Mouse (Mus musculus) embryonic facial prominence, embryonic 11.5 days (tissue): ENCODE measurements around the gene Bmpr1b. TPM values are rescaled to one million over a fixed set of nuclear protein-coding genes. Genes with fewer than 3 reads are reported as not detected.
A peak's percentile ranks its signal among the peaks of the same experiment; 100 is the strongest.

ENCODE experiments used
- ATAC-seq: fragments of 200-750 bp; cut with Nextera tagmentation; replicated peaks from 2 replicates; pipeline ENCODE4 v1.8.0; 2017; ENCODE audit warnings: low read depth; ENCODE audit not compliant: insufficient number of reproducible peaks, low FRiP score, low TSS enrichment
- DNase-seq: peaks from one replicate; pipeline ENCODE4 v3.0.0-alpha.2; 2015; ENCODE audit warnings: low spot score
- H3K27ac ChIP-seq: fragments of 300-500 bp; sonication (generic); replicated peaks from 2 replicates; pipeline ENCODE4 v1.5.1; 2014; ENCODE audit warnings: mild to moderate bottlenecking, low read depth, low read length, control low read depth
- H3K27me3 ChIP-seq: fragments of 300-500 bp; sonication (generic); 2 replicates; pipeline ENCODE4 v1.6.1; 2014; ENCODE audit warnings: mild to moderate bottlenecking, low read length, moderate library complexity, mixed read lengths; ENCODE audit not compliant: control insufficient read depth, insufficient read depth
- H3K36me3 ChIP-seq: fragments of 300-500 bp; sonication (generic); replicated peaks from 2 replicates; pipeline ENCODE4 v1.6.1; 2014; ENCODE audit warnings: low read depth, mild to moderate bottlenecking, low read length, moderate library complexity, mixed read lengths; ENCODE audit not compliant: control insufficient read depth, insufficient read depth
- H3K4me1 ChIP-seq: fragments of 300-500 bp; sonication (generic); 2 replicates; pipeline ENCODE4 v1.6.1; 2014; ENCODE audit warnings: low read length, mixed read lengths; ENCODE audit not compliant: control insufficient read depth, insufficient read depth
- H3K4me2 ChIP-seq: fragments of 300-500 bp; sonication (generic); 2 replicates; pipeline ENCODE4 v1.6.1; 2014; ENCODE audit warnings: low read depth, mild to moderate bottlenecking, control low read depth, low read length, moderate library complexity
- H3K4me3 ChIP-seq: fragments of 300-500 bp; sonication (generic); 2 replicates; pipeline ENCODE4 v1.5.1; 2014; ENCODE audit warnings: low read depth, low read length, control low read depth
- H3K9ac ChIP-seq: fragments of 300-500 bp; sonication (generic); replicated peaks from 2 replicates; pipeline ENCODE4 v1.6.1; 2014; ENCODE audit warnings: mild to moderate bottlenecking, control low read depth, low read length
- H3K9me3 ChIP-seq: fragments of 300-500 bp; sonication (generic); replicated peaks from 2 replicates; pipeline ENCODE4 v1.6.1; 2016; ENCODE audit warnings: mild to moderate bottlenecking, low read length, inconsistent platforms, mixed read lengths; ENCODE audit not compliant: control insufficient read depth
- WGBS: fragments of 180-500 bp; shearing (Covaris S2); extraction: QIAGEN DNeasy Blood & Tissue Kit; methylation state at CpG from one replicate; pipeline ENCODE4 v1.1.7; 2014; 5-methylcytosine and 5-hydroxymethylcytosine counted together
- polyA plus RNA-seq: library from polyadenylated mRNA; unstranded; fragments of >200 nt; fragmentation: Nextera tagmentation; extraction: Ambion mirVana; gene quantifications from 2 replicates; pipeline ENCODE4 v1.2.1, GENCODE M21; 2014

Bmpr1b gene
- polyA plus RNA-seq, 1 experiment from 2014 or later = 11.8 TPM

GRCm38 (mm10) chr3:141919661-141920060 is 249.6 kb downstream of the Bmpr1b start:
- WGBS = 10% methylated on average over 3 of the region's 3 CpGs
- Histone ChIP-seq H3K27ac (no peak overlapping the region), H3K36me3 (no peaks in the 10 kb centered on the region), H3K4me1 (0 out of 2 replicates have a peak, but pooled peaks cover 2% of the 10 kb centered on the region), H3K27me3 (no peaks in the 10 kb centered on the region), H3K9ac (no peak overlapping the region), H3K4me2 (no peak overlapping the region), H3K9me3 (no peaks in the 10 kb centered on the region), H3K4me3 (no peak overlapping the region)
- DNase-seq (peak; percentile 67), ATAC-seq (no peak)

- Histone ChIP-seq H3K4me1 (0 out of 2 replicates have a peak, but pooled peaks cover 2% of the 10 kb centered on the region), H3K9me3 (no peaks in the 10 kb centered on the region), H3K4me2 (no peak overlapping the region), H3K9ac (no peak overlapping the region), H3K27me3 (no peaks in the 10 kb centered on the region), H3K27ac (no peak overlapping the region), H3K4me3 (no peak overlapping the region), H3K36me3 (no peaks in the 10 kb centered on the region)
- ATAC-seq (no peak), DNase-seq (no peak)
- WGBS = 73% methylated on average over 4 of the region's 4 CpGs
Observed at GRCm38 (mm10) chr3:141917166-141917565, 252.1 kb downstream of the Bmpr1b start.

- WGBS = 63% methylated on average over 3 of the region's 3 CpGs
- H3K36me3 ChIP-seq = no peaks in the 10 kb centered on the region
- no peak overlapping the region for H3K4me2 ChIP-seq
- ATAC-seq (no peak), DNase-seq (peak; percentile 31)
- H3K27ac ChIP-seq = no peak overlapping the region
- no peaks in the 10 kb centered on the region for H3K27me3 ChIP-seq
- H3K4me3 ChIP-seq = no peak overlapping the region
- H3K9me3 ChIP-seq = no peaks in the 10 kb centered on the region
- 0 out of 2 replicates have a peak, but pooled peaks cover 2% of the 10 kb centered on the region for H3K4me1 ChIP-seq
- H3K9ac ChIP-seq = no peak overlapping the region
Observed at GRCm38 (mm10) chr3:141915995-141916394, 253.2 kb downstream of the Bmpr1b start.

DNA sequence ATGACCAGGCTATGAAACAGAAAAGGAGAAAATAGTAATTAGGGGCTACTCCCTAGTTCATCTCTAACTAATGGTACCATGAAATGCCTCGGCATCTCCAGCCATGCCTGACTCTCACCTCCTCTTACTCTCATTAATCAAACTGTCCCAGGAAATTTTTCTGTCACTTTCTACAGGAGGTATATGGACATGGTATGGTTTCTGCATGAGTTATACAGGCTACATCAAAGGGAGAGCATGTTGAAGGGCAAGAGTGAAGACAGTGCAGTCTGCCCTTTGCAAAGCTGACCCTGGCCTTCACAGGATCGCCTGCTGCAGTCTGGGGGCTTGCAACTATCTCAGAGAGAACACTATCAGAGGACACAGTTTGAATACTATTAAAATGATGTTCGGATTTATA is 254.6 kb downstream of the Bmpr1b start:
- WGBS = 81% methylated on average over 3 of the region's 3 CpGs
- no peaks in the 10 kb centered on the region for H3K4me1 ChIP-seq
- DNase-seq = no peak
- no peaks in the 10 kb centered on the region for H3K27me3 ChIP-seq
- ATAC-seq = no peak
- no peak overlapping the region for H3K9ac ChIP-seq
- H3K4me3 ChIP-seq = no peak overlapping the region
- no peaks in the 10 kb centered on the region for H3K9me3 ChIP-seq
- H3K36me3 ChIP-seq = no peaks in the 10 kb centered on the region
- no peak overlapping the region for H3K4me2 ChIP-seq
- H3K27ac ChIP-seq = no peak overlapping the region

DNA sequence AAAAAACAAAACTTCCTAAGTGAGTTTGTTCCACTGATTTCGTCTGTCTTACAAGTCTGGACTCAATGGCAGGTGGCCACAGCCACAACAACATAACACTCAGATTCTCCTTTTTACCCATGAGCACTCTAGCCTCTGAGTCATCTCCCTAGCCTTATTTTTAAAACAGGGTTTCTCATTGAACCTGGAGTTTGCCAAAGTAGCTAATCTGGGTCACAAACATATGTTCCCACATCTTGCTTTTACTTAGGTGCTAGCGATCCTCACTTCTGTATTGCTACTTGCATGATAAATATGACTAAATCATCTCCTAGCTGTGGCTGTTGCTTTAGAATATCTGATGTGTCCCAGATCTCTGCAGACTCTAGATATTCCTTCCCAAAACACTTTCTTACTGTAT is 260.1 kb downstream of the Bmpr1b start:
- Histone ChIP-seq H3K4me3 (no peak overlapping the region), H3K9me3 (no peaks in the 10 kb centered on the region), H3K36me3 (no peaks in the 10 kb centered on the region), H3K4me1 (no peaks in the 10 kb centered on the region), H3K27ac (no peak overlapping the region), H3K27me3 (no peaks in the 10 kb centered on the region), H3K4me2 (no peak overlapping the region), H3K9ac (no peak overlapping the region)
- ATAC-seq (no peak), DNase-seq (no peak)
- WGBS = 87% methylated on average over 2 of the region's 2 CpGs

GRCm38 (mm10) chr3:141905903-141906623 is 263.2 kb downstream of the Bmpr1b start:
- ATAC-seq = no peak
- DNase-seq = no peak

DNA sequence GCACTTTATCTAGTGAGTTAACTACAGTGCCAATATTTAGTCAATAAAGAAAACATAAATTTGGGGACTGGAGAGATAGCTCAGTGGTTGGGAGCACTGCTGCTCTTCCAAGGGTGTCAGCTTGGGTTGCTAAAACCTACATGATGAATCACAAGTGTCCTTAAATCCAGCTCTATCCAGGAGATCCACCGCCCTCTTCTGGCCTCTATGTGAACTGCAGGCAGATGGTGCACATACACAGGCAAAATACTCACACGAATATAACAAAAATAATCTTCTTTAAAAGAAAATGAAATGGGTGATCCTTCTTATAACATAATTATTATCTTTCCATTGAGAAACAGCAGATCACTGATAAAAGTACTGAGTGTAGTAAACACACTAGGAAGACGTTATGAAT is 268.9 kb downstream of the Bmpr1b start:
- no peak overlapping the region for H3K9ac ChIP-seq
- no peaks in the 10 kb centered on the region for H3K9me3 ChIP-seq
- WGBS = 90% methylated on average over 3 of the region's 3 CpGs
- no peak for ATAC-seq
- H3K27me3 ChIP-seq = no peaks in the 10 kb centered on the region
- no peaks in the 10 kb centered on the region for H3K36me3 ChIP-seq
- no peaks in the 10 kb centered on the region; the same call in 1 of the 2 replicates for H3K4me1 ChIP-seq
- H3K4me3 ChIP-seq = no peak overlapping the region
- DNase-seq = no peak
- H3K27ac ChIP-seq = no peak overlapping the region
- no peak overlapping the region for H3K4me2 ChIP-seq

More at GRCm38 (mm10) chr3:141905903-141906623, 263.2 kb downstream of the Bmpr1b start:
- Histone ChIP-seq H3K4me2 (no peak overlapping the region), H3K4me3 (no peak overlapping the region), H3K9me3 (no peaks in the 10 kb centered on the region), H3K4me1 (no peaks in the 10 kb centered on the region), H3K36me3 (no peaks in the 10 kb centered on the region), H3K27me3 (no peaks in the 10 kb centered on the region), H3K27ac (no peak overlapping the region), H3K9ac (no peak overlapping the region)
- 78% methylated on average over 6 of the region's 6 CpGs for WGBS

DNA sequence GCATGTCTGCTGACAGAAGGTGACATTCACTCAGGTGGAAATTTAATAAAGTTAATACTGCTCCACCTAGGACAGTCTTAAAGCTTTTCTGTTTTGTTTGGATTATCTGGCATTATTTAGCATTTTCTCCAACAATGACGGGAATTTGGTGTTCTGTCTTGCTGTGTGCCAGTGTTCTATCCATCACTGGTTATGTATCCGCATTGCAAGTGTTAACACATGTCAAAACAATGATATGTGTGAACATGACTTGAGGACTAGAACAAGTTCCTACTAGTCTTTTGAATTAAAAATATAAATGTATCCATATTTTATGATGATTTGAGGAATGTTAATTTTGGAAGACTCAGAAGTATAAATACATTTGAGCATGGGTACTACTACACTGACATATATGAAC is 269.7 kb downstream of the Bmpr1b start:
- no peak overlapping the region for H3K4me2 ChIP-seq
- no peaks in the 10 kb centered on the region; the same call in 1 of the 2 replicates for H3K4me1 ChIP-seq
- H3K9ac ChIP-seq = no peak overlapping the region
- H3K27me3 ChIP-seq = no peaks in the 10 kb centered on the region
- H3K36me3 ChIP-seq = no peaks in the 10 kb centered on the region
- ATAC-seq = no peak
- no peak for DNase-seq
- 87% methylated on average over 2 of the region's 2 CpGs for WGBS
- H3K9me3 ChIP-seq = no peaks in the 10 kb centered on the region
- H3K27ac ChIP-seq = no peak overlapping the region
- no peak overlapping the region for H3K4me3 ChIP-seq
